Mouse (Mus musculus): ENCODE data around the gene Scpep1.

The Scpep1 gene

GRCm38 (mm10) chr11:88973776-88974701 is 18.8 kb upstream of the Scpep1 start:
- peak; percentile 93 for DNase-seq (ENCODE audit: low read depth, low spot score)

GRCm38 (mm10) chr11:88970202-88970732 is 15.0 kb upstream of the Scpep1 start, which contains the start of gene Coil:
Gene Coil, plus strand, starts transcription at chr11:88970252.
- DNase-seq (ENCODE audit: low read depth, low spot score) = no peak

- no peak for DNase-seq (ENCODE audit: low read depth, low spot score)
These were observed 11.7 kb upstream of the Scpep1 start, which contains the start of gene Elobl for GRCm38 (mm10) chr11:88966881-88967361. Gene Elobl, minus strand, starts transcription at chr11:88966931.

- DNase-seq (ENCODE audit: low read depth, low spot score) = no peak
These were observed 3.6 kb upstream of the Scpep1 start for GRCm38 (mm10) chr11:88958851-88959250.

- peak; percentile 68 for DNase-seq (ENCODE audit: low read depth, low spot score)
These were observed 462 bp downstream of the Scpep1 start for GRCm38 (mm10) chr11:88954803-88955202.

GRCm38 (mm10) chr11:88953582-88953981 is 1.7 kb downstream of the Scpep1 start:
- DNase-seq (ENCODE audit: low read depth, low spot score) = no peak

- no peak for DNase-seq (ENCODE audit: low read depth, low spot score)
These were observed 3.1 kb downstream of the Scpep1 start for GRCm38 (mm10) chr11:88952117-88952516.

GRCm38 (mm10) chr11:88951576-88951975 is 3.7 kb downstream of the Scpep1 start:
- DNase-seq (ENCODE audit: low read depth, low spot score) = peak; percentile 59

- peak; percentile 70 for DNase-seq (ENCODE audit: low read depth, low spot score)
These were observed 4.5 kb downstream of the Scpep1 start for GRCm38 (mm10) chr11:88950640-88951250.

- peak; percentile 53 for DNase-seq (ENCODE audit: low read depth, low spot score)
These were observed 5.2 kb downstream of the Scpep1 start for GRCm38 (mm10) chr11:88949802-88950639.

GRCm38 (mm10) chr11:88948896-88949295 is 6.4 kb downstream of the Scpep1 start:
- DNase-seq (ENCODE audit: low read depth, low spot score) = peak; percentile 35

GRCm38 (mm10) chr11:88945971-88946585 is 9.2 kb downstream of the Scpep1 start:
- no peak for DNase-seq (ENCODE audit: low read depth, low spot score)

GRCm38 (mm10) chr11:88941489-88941888 is 13.8 kb downstream of the Scpep1 start:
- DNase-seq (ENCODE audit: low read depth, low spot score) = peak; percentile 80

GRCm38 (mm10) chr11:88939634-88940033 is 15.6 kb downstream of the Scpep1 start:
- no peak for DNase-seq (ENCODE audit: low read depth, low spot score)

GRCm38 (mm10) chr11:88938770-88939169 is 16.5 kb downstream of the Scpep1 start:
- DNase-seq (ENCODE audit: low read depth, low spot score) = no peak

- no peak for DNase-seq (ENCODE audit: low read depth, low spot score)
These were observed 17.4 kb downstream of the Scpep1 start for GRCm38 (mm10) chr11:88937886-88938285.

- DNase-seq (ENCODE audit: low read depth, low spot score) = no peak
These were observed 20.9 kb downstream of the Scpep1 start for GRCm38 (mm10) chr11:88934089-88935000.

- DNase-seq (ENCODE audit: low read depth, low spot score) = peak; percentile 51
These were observed 22.2 kb downstream of the Scpep1 start for GRCm38 (mm10) chr11:88933030-88933429.

GRCm38 (mm10) chr11:88931692-88932530 is 23.4 kb downstream of the Scpep1 start:
- DNase-seq (ENCODE audit: low read depth, low spot score) = peak; percentile 99

Measured in ES-CJ7 (cell line).